Mouse (Mus musculus) hindbrain, embryonic 14.5 days (tissue): ENCODE data around the gene Rasgrf2. TPM values are rescaled to one million over a fixed set of nuclear protein-coding genes. Genes with fewer than 3 reads are reported as not detected.
A peak's percentile ranks its signal among the peaks of the same experiment; 100 is the strongest.

Experiments used
- ATAC-seq: fragments of 200-750 bp; cut with Nextera tagmentation; 2 replicates; pipeline ENCODE4 v1.8.0; 2017; ENCODE audit warnings: moderate number of reproducible peaks, mild to moderate bottlenecking, moderate TSS enrichment, moderate library complexity; ENCODE audit not compliant: low FRiP score
- DNase-seq: peaks from one replicate; pipeline ENCODE4 v3.0.0-alpha.2; 2015; ENCODE audit warnings: low spot score
- H3K27ac ChIP-seq: fragments of 300-500 bp; sonication (generic); 2 replicates; pipeline ENCODE4 v1.5.1; 2014; ENCODE audit warnings: mild to moderate bottlenecking, moderate library complexity
- H3K27me3 ChIP-seq: fragments of 300-500 bp; sonication (generic); 2 replicates; pipeline ENCODE4 v1.6.1; 2014; ENCODE audit warnings: mild to moderate bottlenecking, low read length, mixed read lengths; ENCODE audit not compliant: control insufficient read depth, insufficient read depth
- H3K36me3 ChIP-seq: fragments of 300-500 bp; sonication (generic); replicated peaks from 2 replicates; pipeline ENCODE4 v1.6.1; 2014; ENCODE audit not compliant: control insufficient read depth, insufficient read depth
- H3K4me1 ChIP-seq: fragments of 300-500 bp; sonication (generic); replicated peaks from 2 replicates; pipeline ENCODE4 v1.6.1; 2014; ENCODE audit warnings: antibody characterized with exemption, low read length, mixed read lengths; ENCODE audit not compliant: control insufficient read depth, insufficient read depth
- H3K4me2 ChIP-seq: fragments of 300-500 bp; sonication (generic); replicated peaks from 2 replicates; pipeline ENCODE4 v1.6.1; 2014; ENCODE audit warnings: mild to moderate bottlenecking, moderate library complexity
- H3K4me3 ChIP-seq: fragments of 300-500 bp; sonication (generic); replicated peaks from 2 replicates; pipeline ENCODE4 v1.5.1; 2014; ENCODE audit warnings: mild to moderate bottlenecking, low read length
- H3K9ac ChIP-seq: fragments of 300-500 bp; sonication (generic); 2 replicates; pipeline ENCODE4 v1.6.1; 2014
- H3K9me3 ChIP-seq: fragments of 300-500 bp; sonication (generic); 2 replicates; pipeline ENCODE4 v1.6.1; 2016; ENCODE audit warnings: low read length; ENCODE audit not compliant: control insufficient read depth
- WGBS: fragments of 180-500 bp; shearing (Covaris S2); extraction: QIAGEN DNeasy Blood & Tissue Kit; methylation state at CpG from one replicate; pipeline ENCODE4 v1.1.7; 2014; 5-methylcytosine and 5-hydroxymethylcytosine counted together
- polyA plus RNA-seq: library from polyadenylated mRNA; unstranded; fragments of >200 nt; fragmentation: Nextera tagmentation; extraction: Ambion mirVana; gene quantifications from 2 replicates; pipeline ENCODE4 v1.2.1, GENCODE M21; 2014

Rasgrf2 gene
- polyA plus RNA-seq, 1 experiment from 2014 or later, result 6.5 TPM

DNA sequence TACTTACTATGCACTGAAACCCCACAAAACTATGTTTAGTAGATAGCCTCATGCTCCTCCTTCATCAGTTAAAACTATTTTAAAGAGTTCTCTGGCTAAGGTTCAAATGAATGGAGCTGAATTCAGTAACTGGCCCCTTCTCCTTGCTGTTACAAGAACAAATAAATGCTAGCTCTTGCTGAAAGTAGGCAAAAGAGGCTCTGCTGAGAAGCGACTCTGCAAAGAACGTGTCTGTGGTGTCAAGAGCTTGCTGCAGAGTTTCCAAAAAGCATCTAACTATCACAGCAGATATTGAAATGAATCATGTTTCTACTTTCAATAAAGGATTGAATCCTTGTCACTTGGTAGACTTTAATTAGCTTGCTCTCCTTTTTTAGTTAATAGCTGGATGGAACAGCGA lies 106.3 kb downstream of the Rasgrf2 start:
- ATAC-seq, result no peak

DNA sequence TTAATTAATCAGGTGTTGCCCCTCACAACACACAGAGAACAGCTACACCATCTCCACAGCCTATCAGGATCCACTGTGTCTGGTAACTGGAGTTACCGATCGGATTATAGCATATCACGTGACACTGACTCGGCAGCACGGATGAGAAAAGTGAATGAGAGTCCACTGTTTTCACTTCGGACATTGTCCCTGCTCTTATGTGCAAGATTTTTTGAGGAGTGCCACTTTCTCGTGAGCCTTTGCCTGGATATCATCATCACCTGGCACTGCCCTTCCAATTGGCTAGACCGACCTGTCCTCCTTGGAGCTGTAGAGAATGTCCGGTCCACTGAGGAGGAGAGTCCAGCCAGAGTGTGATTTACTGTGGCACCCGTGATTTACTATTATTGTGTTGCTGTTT lies 109.3 kb downstream of the Rasgrf2 start:
- H3K27ac ChIP-seq, result no peak overlapping the region
- H3K9ac ChIP-seq, result no peak overlapping the region
- H3K4me3 ChIP-seq, result no peak overlapping the region
- H3K27me3 ChIP-seq, result no peaks in the 10 kb centered on the region
- no peaks in the 10 kb centered on the region for H3K36me3 ChIP-seq
- H3K9me3 ChIP-seq, result no peaks in the 10 kb centered on the region
- WGBS, result 95% methylated on average over 10 of the region's 10 CpGs
- ATAC-seq (no peak), DNase-seq (no peak)
- H3K4me2 ChIP-seq, result no peak overlapping the region
- no peaks in the 10 kb centered on the region for H3K4me1 ChIP-seq

More for the DNA sequence above, 106.3 kb downstream of the Rasgrf2 start:
- 95% methylated on average over 3 of the region's 3 CpGs for WGBS
- Histone ChIP-seq H3K4me1 (no peaks in the 10 kb centered on the region), H3K36me3 (no peaks in the 10 kb centered on the region), H3K4me3 (no peak overlapping the region), H3K27ac (no peak overlapping the region), H3K9ac (no peak overlapping the region), H3K9me3 (no peaks in the 10 kb centered on the region), H3K27me3 (no peaks in the 10 kb centered on the region), H3K4me2 (no peak overlapping the region)
- DNase-seq, result no peak

DNA sequence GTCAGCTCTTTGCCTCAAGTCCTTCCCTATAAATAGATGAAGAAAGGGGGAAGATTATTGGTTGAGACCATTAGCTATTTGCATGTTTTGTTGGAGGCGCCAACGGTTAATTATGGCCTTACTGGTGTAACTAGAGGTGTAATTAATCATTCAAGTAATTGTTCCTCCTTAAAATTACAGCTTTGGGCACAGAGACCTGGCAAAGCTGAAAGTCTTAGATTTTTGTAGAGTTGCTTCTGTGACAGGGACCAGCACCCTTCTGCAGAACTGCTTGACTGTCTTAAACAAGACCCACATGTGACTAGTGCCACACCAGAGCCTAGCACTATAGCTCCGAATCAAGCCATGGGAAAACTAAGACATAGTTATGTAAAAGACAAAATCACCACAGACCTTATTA lies 134.5 kb downstream of the Rasgrf2 start:
- Histone ChIP-seq H3K36me3 (no peaks in the 10 kb centered on the region), H3K9ac (no peak overlapping the region), H3K27ac (no peak overlapping the region), H3K4me3 (no peak overlapping the region), H3K4me2 (no peak overlapping the region), H3K9me3 (no peaks in the 10 kb centered on the region), H3K27me3 (no peaks in the 10 kb centered on the region), H3K4me1 (no peaks in the 10 kb centered on the region)
- ATAC-seq, result no peak
- WGBS, result 80% methylated on average over 3 of the region's 3 CpGs
- DNase-seq, result no peak

DNA sequence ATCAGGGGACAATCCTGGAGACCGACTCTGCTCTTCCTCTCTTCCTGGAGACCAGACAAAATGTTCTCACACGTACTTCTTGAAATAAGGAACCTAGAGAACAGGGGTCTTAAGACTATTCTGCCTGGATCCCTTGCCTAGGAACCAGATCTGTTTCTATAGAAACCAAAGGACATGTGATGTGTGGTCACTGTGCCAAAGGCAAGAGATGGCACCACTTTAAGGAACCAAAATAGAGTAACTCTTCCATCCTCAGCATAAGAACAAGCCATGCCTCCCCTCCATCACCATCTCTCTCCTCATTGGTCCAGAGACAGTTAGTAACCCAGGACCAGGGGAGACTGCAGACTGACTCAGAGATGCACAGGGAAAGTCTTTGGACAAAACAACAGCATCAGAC lies 140.0 kb downstream of the Rasgrf2 start:
- Histone ChIP-seq H3K27ac (no peak overlapping the region), H3K4me1 (no peaks in the 10 kb centered on the region), H3K4me2 (no peak overlapping the region), H3K36me3 (no peaks in the 10 kb centered on the region), H3K4me3 (no peak overlapping the region), H3K27me3 (no peaks in the 10 kb centered on the region), H3K9ac (no peak overlapping the region), H3K9me3 (no peaks in the 10 kb centered on the region)
- no peak for DNase-seq
- ATAC-seq, result no peak
- 84% methylated on average over 2 of the region's 2 CpGs for WGBS

DNA sequence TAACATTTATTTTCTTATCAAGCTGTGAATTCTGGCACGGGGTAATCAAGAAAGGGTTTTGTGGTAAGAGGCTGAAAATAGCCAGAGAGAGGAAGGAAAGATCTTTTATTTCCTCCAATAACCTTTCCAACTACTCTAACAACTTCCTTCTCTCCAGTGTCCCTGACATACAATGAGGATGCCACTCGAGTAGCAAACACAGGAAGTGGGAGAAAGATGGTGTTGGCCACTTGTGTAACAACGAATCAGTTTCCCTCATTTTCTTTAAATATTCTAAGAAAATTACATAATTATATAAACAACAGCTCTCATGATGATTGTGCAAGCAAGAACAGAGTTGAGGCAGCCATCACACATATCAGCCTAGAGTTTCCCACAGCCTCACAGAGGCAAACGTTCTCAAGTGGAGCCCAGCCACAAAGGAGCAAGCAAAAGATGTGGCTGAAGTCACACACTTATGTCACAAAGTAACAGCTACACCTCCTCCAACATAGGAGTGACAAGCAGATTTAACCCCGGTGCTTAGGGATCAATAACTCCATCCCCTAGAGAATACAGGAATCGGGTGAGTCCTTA lies 140.7 kb downstream of the Rasgrf2 start:
- 87% methylated on average over 6 of the region's 6 CpGs for WGBS
- no peak overlapping the region for H3K4me3 ChIP-seq
- no peak overlapping the region for H3K27ac ChIP-seq
- H3K4me2 ChIP-seq, result no peak overlapping the region
- H3K36me3 ChIP-seq, result no peaks in the 10 kb centered on the region
- DNase-seq (no peak), ATAC-seq (no peak)
- peaks cover 5% of the 10 kb centered on the region; the same call in 1 of the 2 replicates for H3K4me1 ChIP-seq
- H3K9me3 ChIP-seq, result no peaks in the 10 kb centered on the region
- H3K9ac ChIP-seq, result no peak overlapping the region
- H3K27me3 ChIP-seq, result no peaks in the 10 kb centered on the region

DNA sequence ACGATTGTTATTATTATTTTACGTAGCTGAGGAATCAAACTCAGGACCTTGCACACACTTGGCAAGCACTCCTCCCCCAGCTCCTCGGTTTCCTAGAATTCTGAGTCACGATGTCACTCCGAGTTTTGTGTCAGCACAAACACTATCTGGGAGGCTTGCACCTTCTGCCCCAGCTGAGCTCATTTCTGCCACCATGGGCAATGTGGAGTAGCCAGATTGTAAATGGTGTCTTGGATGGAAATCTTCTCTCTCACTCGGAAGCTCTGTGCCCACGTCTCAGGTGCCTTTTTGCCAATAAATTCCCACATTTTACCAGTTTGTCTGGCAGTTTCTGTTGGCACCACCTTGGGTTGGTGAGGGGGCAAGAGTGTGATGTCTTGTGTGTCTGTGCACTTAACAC lies 143.1 kb downstream of the Rasgrf2 start:
- Histone ChIP-seq H3K4me2 (no peak overlapping the region), H3K9me3 (no peaks in the 10 kb centered on the region), H3K36me3 (no peaks in the 10 kb centered on the region), H3K4me1 (peaks cover 7% of the 10 kb centered on the region; the same call in 1 of the 2 replicates), H3K27me3 (no peaks in the 10 kb centered on the region), H3K27ac (no peak overlapping the region), H3K9ac (no peak overlapping the region), H3K4me3 (no peak overlapping the region)
- DNase-seq (no peak), ATAC-seq (no peak)
- WGBS, result 90% methylated on average over 7 of the region's 7 CpGs

DNA sequence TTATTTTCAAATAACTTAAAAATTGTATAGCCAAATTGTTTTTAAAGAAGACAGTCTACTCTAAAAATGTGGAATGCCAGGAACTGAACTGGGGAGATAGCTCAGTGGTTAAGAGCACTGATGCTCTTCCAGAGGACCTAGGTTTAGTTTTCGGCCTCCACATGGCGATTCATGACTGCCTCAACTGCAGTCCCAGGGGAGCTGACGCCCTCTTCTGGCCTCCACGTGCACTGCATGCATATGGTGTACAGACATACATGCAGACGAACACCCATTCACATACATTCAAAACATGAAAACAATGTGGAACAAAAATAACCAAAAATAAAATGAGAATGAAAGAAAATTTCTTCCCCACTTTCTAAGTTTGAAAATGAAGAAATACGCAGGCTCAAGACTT lies 144.5 kb downstream of the Rasgrf2 start:
- Histone ChIP-seq H3K27ac (no peak overlapping the region), H3K4me3 (no peak overlapping the region), H3K9me3 (no peaks in the 10 kb centered on the region), H3K36me3 (no peaks in the 10 kb centered on the region), H3K27me3 (no peaks in the 10 kb centered on the region), H3K9ac (no peak overlapping the region), H3K4me1 (peaks cover 7% of the 10 kb centered on the region; the same call in 1 of the 2 replicates), H3K4me2 (no peak overlapping the region)
- 90% methylated on average over 6 of the region's 6 CpGs for WGBS
- no peak for ATAC-seq
- no peak for DNase-seq

DNA sequence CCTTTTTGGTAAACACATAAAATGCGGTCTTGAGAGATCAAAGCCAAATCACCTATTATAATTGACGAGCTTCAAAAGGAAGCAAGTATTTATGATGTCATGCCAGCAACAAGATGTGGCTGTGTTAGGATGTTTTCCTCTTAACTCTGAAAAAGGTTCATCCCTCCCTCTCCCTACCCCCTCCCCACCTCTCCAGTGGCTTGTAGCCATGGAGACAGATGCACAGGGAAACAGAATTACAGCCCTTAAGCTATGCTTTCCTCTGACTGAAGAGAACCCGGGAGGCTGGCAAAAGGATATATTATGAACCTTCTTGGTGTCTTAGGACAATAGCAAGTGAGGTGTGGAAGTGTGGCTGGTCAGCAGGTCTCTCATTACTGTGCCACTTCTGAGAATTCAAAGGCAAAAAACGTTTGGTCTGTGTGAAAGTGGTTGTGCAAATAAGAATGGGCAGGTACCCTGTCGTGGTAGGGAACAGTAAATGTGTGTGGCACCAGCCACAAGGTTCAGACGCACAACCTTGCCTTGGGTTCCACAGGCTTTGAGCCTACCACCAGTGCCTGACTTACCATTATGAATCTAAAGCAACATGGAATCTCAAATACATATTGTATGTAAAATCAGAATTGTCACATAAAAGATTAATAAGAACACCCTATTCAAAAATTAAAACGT lies 145.4 kb downstream of the Rasgrf2 start:
- H3K36me3 ChIP-seq, result no peaks in the 10 kb centered on the region
- no peaks in the 10 kb centered on the region for H3K9me3 ChIP-seq
- H3K4me1 ChIP-seq, result peaks cover 7% of the 10 kb centered on the region; the same call in 1 of the 2 replicates
- DNase-seq, result no peak
- H3K27ac ChIP-seq, result peak overlapping the region; percentile 47; the same call in 1 of the 2 replicates
- no peak overlapping the region for H3K4me2 ChIP-seq
- no peaks in the 10 kb centered on the region for H3K27me3 ChIP-seq
- ATAC-seq, result peak; percentile 85
- WGBS, result 61% methylated on average over 7 of the region's 7 CpGs
- no peak overlapping the region for H3K9ac ChIP-seq
- H3K4me3 ChIP-seq, result no peak overlapping the region

DNA sequence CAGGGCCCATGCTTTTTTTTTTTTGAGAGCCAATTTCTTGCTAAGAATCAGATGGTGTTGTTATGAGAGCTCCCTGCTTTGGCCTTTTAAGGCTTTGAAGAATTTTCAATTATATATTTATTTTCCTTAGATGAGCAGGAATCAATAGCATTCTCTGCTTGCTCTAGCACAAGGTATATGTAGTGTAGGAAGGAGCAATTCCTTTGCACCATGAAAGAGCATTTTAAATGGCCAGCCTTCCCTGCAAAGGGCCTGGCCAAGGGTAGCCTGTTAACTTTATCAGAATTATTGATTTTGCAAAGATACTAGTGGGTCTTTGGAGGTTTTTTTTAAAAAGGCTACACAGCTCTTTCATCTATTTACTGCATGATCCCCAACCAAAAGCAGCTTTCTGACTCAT lies 146.4 kb downstream of the Rasgrf2 start:
- no peak overlapping the region for H3K27ac ChIP-seq
- H3K4me2 ChIP-seq, result no peak overlapping the region
- no peaks in the 10 kb centered on the region for H3K36me3 ChIP-seq
- DNase-seq (no peak), ATAC-seq (no peak)
- no peak overlapping the region for H3K4me3 ChIP-seq
- H3K9ac ChIP-seq, result no peak overlapping the region
- H3K27me3 ChIP-seq, result no peaks in the 10 kb centered on the region
- no peaks in the 10 kb centered on the region for H3K9me3 ChIP-seq
- peaks cover 7% of the 10 kb centered on the region; the same call in 1 of the 2 replicates for H3K4me1 ChIP-seq
